Mouse (Mus musculus) activated CD4-positive, CD25-positive, alpha-beta regulatory T cell, adult 4 months (primary cell): ENCODE results near the gene Ccdc36. TPM values are rescaled to one million over a fixed set of nuclear protein-coding genes. Genes with fewer than 3 reads are reported as not detected.

Experiments
- polyA plus RNA-seq, 2 experiments: library from polyadenylated mRNA; unstranded; fragments of 100-300 nt; shearing (Covaris generic); gene quantifications; one replicate each; pipeline ENCODE4 v1.2.1; 2017

Ccdc36 gene
- polyA plus RNA-seq, 2 experiments from 2014 or later = not detected

Other genes starting within 250 kb of the Ccdc36 start
- under 1 TPM; 0.33 to 0.73 TPM for gene Bsn, start 238.1 kb downstream of the Ccdc36 start, polyA plus RNA-seq
- gene Dag1, start 164.5 kb downstream of the Ccdc36 start, polyA plus RNA-seq = 1 to 10 TPM; 2.1 to 3.3 TPM
- gene Nicn1, start 138.1 kb downstream of the Ccdc36 start, polyA plus RNA-seq = 1 to 10 TPM; 2.8 to 3.0 TPM
- under 1 TPM; 0.29 to 0.58 TPM for gene Amt, start 131.6 kb downstream of the Ccdc36 start, polyA plus RNA-seq
- gene Rhoa, start 122.4 kb downstream of the Ccdc36 start, polyA plus RNA-seq = 100 to 1,000 TPM; 294 to 378 TPM
- 10 to 100 TPM in 1 of 2 experiments, 1 to 10 TPM in 1; 9.7 to 13.5 TPM for gene Tcta, start 122.3 kb downstream of the Ccdc36 start, polyA plus RNA-seq
- 100 to 1,000 TPM; 573 to 811 TPM for gene Gpx1, start 89.6 kb downstream of the Ccdc36 start, polyA plus RNA-seq
- gene Usp4, start 80.6 kb downstream of the Ccdc36 start, polyA plus RNA-seq = 100 to 1,000 TPM in 1 of 2 experiments, 10 to 100 TPM in 1; 98.8 to 127 TPM
- gene 1700102P08Rik, start 35.7 kb downstream of the Ccdc36 start, polyA plus RNA-seq = under 1 TPM; 0.57 to 0.61 TPM
- gene BC048562, start 8.0 kb upstream of the Ccdc36 start, polyA plus RNA-seq = not detected
- gene Ccdc71, start 32.0 kb upstream of the Ccdc36 start, polyA plus RNA-seq = 10 to 100 TPM; 22.5 to 31.5 TPM
- 1 to 10 TPM; 1.6 to 2.1 TPM for gene Klhdc8b, start 33.1 kb upstream of the Ccdc36 start, polyA plus RNA-seq
- gene Lamb2, start 51.3 kb upstream of the Ccdc36 start, polyA plus RNA-seq = under 1 TPM; 0.15 to 0.25 TPM
- 10 to 100 TPM; 14.6 to 18.3 TPM for gene Usp19, start 62.1 kb upstream of the Ccdc36 start, polyA plus RNA-seq
- gene Qars, start 79.2 kb upstream of the Ccdc36 start, polyA plus RNA-seq = 100 to 1,000 TPM; 131 to 141 TPM
- gene Qrich1, start 88.3 kb upstream of the Ccdc36 start, polyA plus RNA-seq = 10 to 100 TPM; 71.0 to 77.8 TPM
- gene Impdh2, start 131.8 kb upstream of the Ccdc36 start, polyA plus RNA-seq = 100 to 1,000 TPM; 126 to 172 TPM
- 10 to 100 TPM; 58.2 to 74.6 TPM for gene Ndufaf3, start 138.9 kb upstream of the Ccdc36 start, polyA plus RNA-seq
- 10 to 100 TPM; 46.1 to 77.0 TPM for gene Dalrd3, start 141.4 kb upstream of the Ccdc36 start, polyA plus RNA-seq
- gene Wdr6, start 150.3 kb upstream of the Ccdc36 start, polyA plus RNA-seq = 10 to 100 TPM; 18.8 to 42.4 TPM
- gene P4htm, start 169.2 kb upstream of the Ccdc36 start, polyA plus RNA-seq = 1 to 10 TPM; 5.1 to 9.0 TPM
- 10 to 100 TPM; 44.6 to 46.2 TPM for gene Arih2, start 220.9 kb upstream of the Ccdc36 start, polyA plus RNA-seq
- 10 to 100 TPM; 36.2 to 41.8 TPM for gene Slc25a20, start 233.6 kb upstream of the Ccdc36 start, polyA plus RNA-seq